Mouse (Mus musculus) midbrain, embryonic 12.5 days (tissue): ENCODE measurements at regions not wholly inside any gene's neighbourhood (a gene's known extent, or its start where the extent isn't known, plus 50 kb on each side); places are given as distances from the start of the nearest gene placed in this dataset.

Experiments used
- ATAC-seq: fragments of 200-750 bp; cut with Nextera tagmentation; 2 replicates; pipeline ENCODE4 v1.8.0; 2017; ENCODE audit warnings: low read depth, moderate TSS enrichment, moderate library complexity; ENCODE audit not compliant: low FRiP score
- H3K27ac ChIP-seq: fragments of 300-500 bp; sonication (generic); replicated peaks from 2 replicates; pipeline ENCODE4 v1.5.1; 2016; ENCODE audit warnings: mild to moderate bottlenecking
- H3K27me3 ChIP-seq: fragments of 300-500 bp; sonication (generic); 2 replicates; pipeline ENCODE4 v1.6.1; 2016; ENCODE audit warnings: mild to moderate bottlenecking
- H3K36me3 ChIP-seq: fragments of 300-500 bp; sonication (generic); 2 replicates; pipeline ENCODE4 v1.6.1; 2016
- H3K4me1 ChIP-seq: fragments of 300-500 bp; sonication (generic); 2 replicates; pipeline ENCODE4 v1.6.1; 2016
- H3K4me2 ChIP-seq: fragments of 300-500 bp; sonication (generic); replicated peaks from 2 replicates; pipeline ENCODE4 v1.6.1; 2016; ENCODE audit warnings: mild to moderate bottlenecking, moderate library complexity
- H3K4me3 ChIP-seq: fragments of 300-500 bp; sonication (generic); 2 replicates; pipeline ENCODE4 v1.5.1; 2016; ENCODE audit warnings: mild to moderate bottlenecking
- H3K9ac ChIP-seq: fragments of 300-500 bp; sonication (generic); replicated peaks from 2 replicates; pipeline ENCODE4 v1.6.1; 2016; ENCODE audit warnings: mild to moderate bottlenecking, moderate library complexity
- H3K9me3 ChIP-seq: fragments of 300-500 bp; sonication (generic); 2 replicates; pipeline ENCODE4 v1.6.1; 2016; ENCODE audit warnings: mild to moderate bottlenecking
- WGBS: fragments of 180-500 bp; shearing (Covaris S2); methylation state at CpG from one replicate; pipeline ENCODE4 v1.1.7; 2016; 5-methylcytosine and 5-hydroxymethylcytosine counted together

GRCm38 (mm10) chr9:46938628-46939027 is 59.9 kb upstream of the Gm4791 start:
- Histone ChIP-seq H3K9ac (no peak overlapping the region), H3K9me3 (no peaks in the 10 kb centered on the region), H3K27ac (no peak overlapping the region), H3K4me1 (no peaks in the 10 kb centered on the region), H3K36me3 (no peaks in the 10 kb centered on the region), H3K4me2 (no peak overlapping the region), H3K27me3 (0 out of 2 replicates have a peak, but pooled peaks cover 5% of the 10 kb centered on the region), H3K4me3 (no peak overlapping the region)
- no peak for ATAC-seq
- WGBS: 88% methylated on average over 3 of the region's 3 CpGs

DNA sequence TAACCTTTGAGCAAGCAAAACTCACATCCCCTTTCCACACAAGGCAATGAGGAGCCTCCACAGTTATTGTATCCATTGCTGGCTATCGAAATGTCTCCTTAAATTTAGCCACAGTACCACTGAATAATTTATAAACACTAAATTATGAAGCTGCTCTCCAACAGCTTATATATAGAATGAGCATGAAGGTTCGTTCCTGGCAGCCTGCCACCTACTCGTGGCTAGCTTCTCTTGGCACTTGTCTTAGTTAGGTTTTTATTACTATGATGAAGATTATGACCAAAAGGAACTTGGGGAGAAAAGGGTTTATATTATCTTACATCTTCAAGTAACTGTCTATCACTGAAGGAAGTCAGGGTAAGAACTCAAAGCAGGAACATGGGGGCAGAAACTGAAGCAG is 72.9 kb upstream of the Gm4791 start:
- H3K36me3 ChIP-seq: no peaks in the 10 kb centered on the region
- no peaks in the 10 kb centered on the region for H3K27me3 ChIP-seq
- no peak overlapping the region for H3K27ac ChIP-seq
- no peak overlapping the region for H3K4me3 ChIP-seq
- H3K4me2 ChIP-seq: no peak overlapping the region
- 89% methylated on average over 3 of the region's 3 CpGs for WGBS
- H3K9me3 ChIP-seq: no peaks in the 10 kb centered on the region
- ATAC-seq: no peak
- no peaks in the 10 kb centered on the region for H3K4me1 ChIP-seq
- no peak overlapping the region for H3K9ac ChIP-seq

DNA sequence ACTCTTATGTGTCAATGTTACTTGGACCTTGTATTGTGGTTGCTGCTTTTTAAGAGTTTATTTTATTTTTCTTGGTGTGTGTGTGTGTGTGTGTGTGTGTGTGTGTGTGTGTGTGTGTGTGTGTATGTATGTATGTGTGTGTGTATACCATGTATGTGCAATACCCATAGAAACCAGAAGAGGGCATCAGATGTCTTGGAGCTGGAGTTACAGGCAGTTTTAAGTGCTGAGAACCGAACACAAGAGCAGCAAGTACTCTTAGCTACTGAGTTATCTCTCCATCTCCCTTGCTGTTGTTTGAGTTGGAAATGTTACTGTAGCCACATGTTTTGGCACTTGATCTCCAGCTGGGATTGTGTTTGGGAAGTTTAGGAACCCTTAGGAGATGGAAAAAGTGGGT is 78.5 kb upstream of the Gm4791 start:
- Histone ChIP-seq H3K4me3 (no peak overlapping the region), H3K27me3 (no peaks in the 10 kb centered on the region), H3K4me1 (no peaks in the 10 kb centered on the region), H3K27ac (no peak overlapping the region), H3K4me2 (no peak overlapping the region), H3K36me3 (no peaks in the 10 kb centered on the region), H3K9me3 (0 out of 2 replicates have a peak, but pooled peaks cover 5% of the 10 kb centered on the region), H3K9ac (no peak overlapping the region)
- WGBS: 92% methylated on average over 1 of the region's 1 CpGs
- ATAC-seq: no peak

- Histone ChIP-seq H3K27me3 (no peaks in the 10 kb centered on the region), H3K27ac (no peak overlapping the region)
- 36% methylated on average over 3 of the region's 3 CpGs for WGBS
Observed at GRCm38 (mm10) chr9:46913238-46913637, 85.3 kb upstream of the Gm4791 start.

DNA sequence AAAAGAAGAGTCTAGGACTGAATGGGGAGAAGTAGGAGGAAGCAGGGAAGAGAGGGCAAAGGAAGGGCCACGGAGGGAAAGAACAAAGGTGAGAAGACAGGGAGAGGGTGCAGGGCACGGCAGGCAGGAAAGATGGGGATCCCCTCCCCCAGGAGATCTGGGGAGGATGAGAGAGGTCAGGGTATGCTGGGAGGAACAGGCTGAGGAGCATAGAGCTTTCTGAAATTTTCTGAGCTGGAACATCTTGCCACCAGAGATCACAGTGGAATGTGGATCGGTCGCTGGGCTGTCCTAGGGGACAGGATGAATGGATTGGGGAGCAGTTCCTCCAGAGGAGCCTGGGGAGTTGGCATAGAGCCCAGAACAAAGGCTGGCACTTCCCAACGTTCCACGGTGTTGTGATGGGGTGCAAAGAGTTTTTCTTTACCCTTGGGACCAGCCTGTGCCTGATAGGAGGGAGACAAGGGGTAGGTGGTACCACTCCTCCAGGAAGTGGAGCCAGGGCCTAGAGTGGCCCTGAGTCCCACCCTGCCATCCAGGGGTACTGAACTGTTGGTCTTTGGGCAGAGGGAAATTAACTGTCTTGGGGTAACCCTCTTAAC is 89.0 kb upstream of the Gm4791 start:
- Histone ChIP-seq H3K4me2 (no peak overlapping the region), H3K27me3 (0 out of 2 replicates have a peak, but pooled peaks cover 1% of the 10 kb centered on the region), H3K4me3 (no peak overlapping the region)

More at GRCm38 (mm10) chr9:46913238-46913637, 85.3 kb upstream of the Gm4791 start:
- H3K9ac ChIP-seq: no peak overlapping the region
- peaks cover 6% of the 10 kb centered on the region; the same call in 1 of the 2 replicates for H3K4me1 ChIP-seq
- no peaks in the 10 kb centered on the region for H3K9me3 ChIP-seq
- no peak overlapping the region for H3K4me2 ChIP-seq
- H3K4me3 ChIP-seq: no peak overlapping the region
- no peak for ATAC-seq
- no peaks in the 10 kb centered on the region for H3K36me3 ChIP-seq

DNA sequence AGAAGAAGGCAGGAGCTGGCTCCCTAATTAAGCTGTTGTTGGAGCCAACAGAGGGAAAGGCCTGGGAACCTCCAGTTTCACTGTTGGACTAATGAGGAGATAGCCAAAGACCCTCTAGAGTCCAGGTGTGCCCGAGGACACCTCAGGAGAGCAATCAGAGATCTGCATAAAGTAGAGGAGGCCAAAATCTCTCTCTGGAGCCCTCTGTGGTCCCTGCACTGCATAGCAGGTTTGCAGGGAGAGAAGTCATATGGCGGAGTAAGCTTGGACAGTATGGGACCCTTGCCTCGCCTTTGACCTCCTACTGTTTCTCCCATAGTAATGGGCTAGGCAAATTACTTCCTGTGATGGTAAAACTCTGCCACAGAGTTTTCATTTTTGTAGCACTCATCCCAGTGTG is 93.5 kb upstream of the Gm4791 start:
- ATAC-seq: no peak
- 92% methylated on average over 3 of the region's 3 CpGs for WGBS
- no peak overlapping the region for H3K4me3 ChIP-seq

More for the DNA sequence above, 89.0 kb upstream of the Gm4791 start:
- H3K36me3 ChIP-seq: no peaks in the 10 kb centered on the region
- H3K9ac ChIP-seq: no peak overlapping the region
- WGBS: 66% methylated on average over 6 of the region's 6 CpGs
- no peak for ATAC-seq
- H3K9me3 ChIP-seq: no peaks in the 10 kb centered on the region
- peaks cover 6% of the 10 kb centered on the region; the same call in 1 of the 2 replicates for H3K4me1 ChIP-seq
- no peak overlapping the region for H3K27ac ChIP-seq

GRCm38 (mm10) chr9:46903491-46904220 is 94.9 kb upstream of the Gm4791 start:
- Histone ChIP-seq H3K9ac (no peak overlapping the region), H3K4me3 (no peak overlapping the region), H3K4me1 (no peaks in the 10 kb centered on the region), H3K27me3 (0 out of 2 replicates have a peak, but pooled peaks cover 5% of the 10 kb centered on the region), H3K9me3 (no peaks in the 10 kb centered on the region), H3K4me2 (no peak overlapping the region), H3K27ac (no peak overlapping the region), H3K36me3 (no peaks in the 10 kb centered on the region)
- ATAC-seq: no peak
- 67% methylated on average over 8 of the region's 8 CpGs for WGBS

More for the DNA sequence above, 93.5 kb upstream of the Gm4791 start:
- 0 out of 2 replicates have a peak, but pooled peaks cover 5% of the 10 kb centered on the region for H3K27me3 ChIP-seq
- no peaks in the 10 kb centered on the region for H3K9me3 ChIP-seq
- H3K9ac ChIP-seq: no peak overlapping the region
- H3K36me3 ChIP-seq: no peaks in the 10 kb centered on the region
- no peaks in the 10 kb centered on the region for H3K4me1 ChIP-seq
- no peak overlapping the region for H3K27ac ChIP-seq
- no peak overlapping the region for H3K4me2 ChIP-seq

- Histone ChIP-seq H3K9ac (no peak overlapping the region), H3K4me1 (no peaks in the 10 kb centered on the region), H3K27ac (no peak overlapping the region), H3K4me3 (no peak overlapping the region), H3K9me3 (no peaks in the 10 kb centered on the region), H3K36me3 (no peaks in the 10 kb centered on the region), H3K4me2 (no peak overlapping the region), H3K27me3 (0 out of 2 replicates have a peak, but pooled peaks cover 1% of the 10 kb centered on the region)
- 84% methylated on average over 2 of the region's 2 CpGs for WGBS
- no peak for ATAC-seq
Observed at GRCm38 (mm10) chr9:46899283-46899682, 99.3 kb upstream of the Gm4791 start.

GRCm38 (mm10) chr9:46898120-46898519 is 100.4 kb upstream of the Gm4791 start:
- Histone ChIP-seq H3K4me2 (no peak overlapping the region), H3K9me3 (no peaks in the 10 kb centered on the region), H3K27me3 (no peaks in the 10 kb centered on the region), H3K27ac (no peak overlapping the region), H3K4me3 (no peak overlapping the region), H3K4me1 (no peaks in the 10 kb centered on the region), H3K36me3 (no peaks in the 10 kb centered on the region), H3K9ac (no peak overlapping the region)
- 85% methylated on average over 3 of the region's 3 CpGs for WGBS
- ATAC-seq: no peak

DNA sequence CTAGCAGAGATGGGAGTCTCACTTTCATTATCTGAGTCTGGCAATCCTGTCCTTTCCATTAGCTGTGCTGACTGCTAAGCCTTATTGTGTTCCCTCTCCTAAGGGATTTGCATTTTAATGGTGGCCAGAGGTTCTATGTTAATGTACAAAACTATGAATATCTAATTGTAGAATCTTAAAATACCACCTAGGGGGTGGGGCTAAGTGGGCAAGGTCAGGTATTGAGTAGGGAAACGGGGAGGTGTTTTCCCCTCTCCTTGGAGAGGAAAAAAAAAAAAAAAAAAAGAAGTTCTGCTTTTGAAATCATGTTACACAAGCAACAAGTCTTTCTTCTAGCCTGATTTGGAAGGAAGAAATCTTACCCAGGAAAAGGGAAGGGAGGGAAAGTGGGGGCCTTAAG is 106.7 kb upstream of the Gm4791 start:
- H3K4me1 ChIP-seq: peaks cover 13% of the 10 kb centered on the region
- 39% methylated on average over 1 of the region's 1 CpGs for WGBS
- no peak overlapping the region for H3K4me2 ChIP-seq
- no peak for ATAC-seq
- H3K9ac ChIP-seq: no peak overlapping the region
- no peak overlapping the region for H3K4me3 ChIP-seq
- H3K36me3 ChIP-seq: no peaks in the 10 kb centered on the region
- H3K27me3 ChIP-seq: no peaks in the 10 kb centered on the region
- no peaks in the 10 kb centered on the region for H3K9me3 ChIP-seq
- no peak overlapping the region for H3K27ac ChIP-seq

GRCm38 (mm10) chr9:46889933-46890662 is 108.4 kb upstream of the Gm4791 start:
- Histone ChIP-seq H3K27me3 (no peaks in the 10 kb centered on the region), H3K4me2 (no peak overlapping the region), H3K4me3 (no peak overlapping the region), H3K9ac (no peak overlapping the region), H3K4me1 (peaks cover 13% of the 10 kb centered on the region), H3K9me3 (no peaks in the 10 kb centered on the region), H3K27ac (no peak overlapping the region), H3K36me3 (no peaks in the 10 kb centered on the region)
- 71% methylated on average over 4 of the region's 4 CpGs for WGBS
- no peak for ATAC-seq
